Mouse (Mus musculus) testis, postnatal 14 days (tissue): ENCODE results near the gene Ifi27l2a.
A peak's percentile ranks its signal among the peaks of the same experiment; 100 is the strongest.

Source experiments
- DNase-seq: peaks from one replicate; pipeline ENCODE4 v3.0.0; 2021; ENCODE audit warnings: low spot score

The Ifi27l2a gene

GRCm38 (mm10) chr12:103425729-103426470, 17.6 kb downstream of the Ifi27l2a start, which contains the start of gene Ddx24:
TSS of gene Ddx24 (minus strand) at chr12:103425830.
- DNase-seq: peak; percentile 97

- DNase-seq: no peak
Observed at GRCm38 (mm10) chr12:103425016-103425728, 18.3 kb downstream of the Ifi27l2a start.

GRCm38 (mm10) chr12:103408144-103408543, 35.3 kb downstream of the Ifi27l2a start:
- DNase-seq: no peak

DNA sequence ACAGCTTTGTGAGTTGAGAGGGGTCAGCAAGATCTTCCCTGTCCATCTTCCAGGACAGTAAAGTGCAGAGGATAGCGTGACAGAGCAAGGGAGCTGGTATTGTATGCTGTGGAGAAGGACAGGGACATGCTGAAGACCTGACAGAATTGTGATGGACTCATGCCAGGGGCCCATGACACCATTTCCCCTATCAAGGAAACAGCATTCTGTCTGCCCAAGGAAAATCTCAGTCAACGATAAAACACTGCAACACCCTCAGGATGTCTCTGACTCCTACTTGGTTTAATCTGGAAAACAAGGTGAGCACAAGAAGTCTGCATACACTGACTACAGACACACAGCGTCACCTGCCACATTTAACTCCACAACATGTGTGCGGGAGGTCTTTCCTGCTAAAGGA, 35.8 kb downstream of the Ifi27l2a start, which contains the start of gene 9330161L09Rik:
Gene 9330161L09Rik, minus strand, starts transcription at position 101 of the 400 bp plus-strand sequence.
- DNase-seq: no peak

DNA sequence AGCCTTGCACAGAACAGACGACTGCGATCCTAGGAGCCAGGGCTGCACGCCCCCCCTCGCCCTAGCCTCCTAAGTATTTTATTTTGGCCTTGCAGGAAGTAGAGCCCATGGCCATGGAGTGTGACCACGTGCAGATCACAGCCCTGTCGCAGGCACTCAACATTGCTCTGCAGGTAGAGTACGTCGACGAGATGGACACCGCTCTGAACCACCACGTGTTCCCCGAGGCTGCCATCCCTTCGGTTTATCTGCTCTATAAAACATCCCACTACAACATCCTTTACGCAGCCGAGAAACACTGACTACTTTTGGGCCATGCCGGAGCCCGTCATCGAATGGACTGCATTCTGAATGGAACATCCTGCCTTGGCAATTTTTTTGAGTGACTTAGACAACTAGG, 39.3 kb downstream of the Ifi27l2a start:
- no peak for DNase-seq

DNA sequence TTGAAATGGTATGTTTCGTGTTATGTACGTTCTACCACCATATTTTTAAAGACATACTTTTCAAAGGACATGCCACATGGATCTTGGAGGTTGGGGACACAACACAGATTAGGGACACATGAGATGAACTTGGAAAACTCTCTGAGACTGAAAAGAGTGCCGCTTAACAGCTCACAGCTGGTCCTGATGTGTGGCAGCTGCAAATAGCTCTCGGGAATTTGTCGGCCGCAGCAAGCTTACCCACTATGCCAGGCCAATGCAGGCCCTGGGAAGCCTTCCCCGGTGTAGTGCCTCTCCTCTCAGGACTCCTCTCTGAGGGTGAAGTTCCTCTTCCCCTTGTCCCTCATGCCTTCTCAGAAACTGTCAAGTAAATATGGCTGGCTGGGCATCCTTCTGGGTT, 46.7 kb downstream of the Ifi27l2a start:
- no peak for DNase-seq

DNA sequence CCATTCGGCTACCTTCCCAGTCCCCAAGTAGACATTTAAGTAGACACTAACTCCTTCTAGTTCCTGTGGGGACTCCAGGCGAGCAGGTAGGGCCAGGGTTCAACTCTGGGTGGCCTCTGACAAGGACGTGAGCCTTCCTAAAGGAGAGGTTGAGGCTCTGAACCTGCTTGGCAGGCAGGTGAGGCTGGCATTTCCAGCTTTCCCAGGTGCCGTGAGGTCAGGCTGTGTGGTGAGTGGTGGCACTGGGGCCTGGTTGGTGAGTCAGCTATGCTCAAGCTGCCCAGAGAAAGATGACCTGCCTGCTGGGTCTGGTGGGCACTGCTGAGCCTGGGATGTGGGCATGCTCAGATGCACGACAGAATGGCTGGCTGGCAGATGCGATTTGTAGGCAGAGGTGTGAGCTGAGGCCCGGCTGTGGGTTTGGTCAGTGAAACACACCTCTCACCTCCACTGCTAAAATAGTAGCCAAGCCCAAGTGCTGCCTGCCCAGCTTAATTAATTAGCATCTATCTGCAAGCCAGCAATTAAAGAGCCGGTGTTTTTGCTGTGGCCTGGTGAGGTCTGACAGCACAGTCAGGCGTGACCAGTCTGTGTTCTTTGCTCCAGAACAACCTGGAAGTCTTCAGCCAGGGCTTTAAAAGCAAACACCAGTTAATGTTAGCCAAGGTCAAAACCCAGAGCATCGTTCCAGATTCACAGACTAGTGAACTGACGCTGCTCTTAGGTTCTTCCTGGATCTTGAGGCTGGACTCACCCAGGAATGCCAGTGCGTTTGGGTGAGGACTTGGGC, 47.8 kb downstream of the Ifi27l2a start:
- DNase-seq: no peak

GRCm38 (mm10) chr12:103393528-103393927, 50.0 kb downstream of the Ifi27l2a start:
- DNase-seq: no peak
